Mouse (Mus musculus) cerebellum, postnatal 25 days (tissue): ENCODE data around the gene Btbd9.
"Not testable (repeated sequence)": the region's sequence is repeated elsewhere in the genome, so short reads cannot be mapped to it uniquely, and the experiment has no call there.

Experiments used
- DNase-seq, 2 experiments: peaks; one replicate each; pipeline ENCODE4 v3.0.0; 2021; ENCODE audit warnings: mixed read lengths in 2 of 2

Btbd9 gene

DNA sequence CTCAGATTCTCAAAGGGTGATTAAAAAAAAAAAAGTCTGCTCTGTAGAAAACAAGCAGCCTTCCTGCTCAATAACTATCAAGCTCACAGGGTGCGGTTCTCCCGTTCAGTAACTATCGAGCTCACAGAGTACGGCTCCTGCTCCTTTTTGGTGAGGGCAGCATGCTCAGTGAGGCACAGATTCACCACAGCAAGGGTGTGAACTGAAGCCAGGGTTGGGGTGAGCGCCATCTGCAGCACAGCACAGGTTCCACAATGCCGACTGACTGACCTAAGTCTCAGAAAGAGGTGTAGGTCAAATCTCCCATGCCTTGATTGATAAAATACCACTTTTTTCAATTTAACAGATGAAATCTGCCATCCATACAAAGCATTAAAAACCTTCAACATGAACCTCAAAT lies 66.1 kb downstream of the Btbd9 start:
- peak; percentile 92 to 93 for DNase-seq

DNA sequence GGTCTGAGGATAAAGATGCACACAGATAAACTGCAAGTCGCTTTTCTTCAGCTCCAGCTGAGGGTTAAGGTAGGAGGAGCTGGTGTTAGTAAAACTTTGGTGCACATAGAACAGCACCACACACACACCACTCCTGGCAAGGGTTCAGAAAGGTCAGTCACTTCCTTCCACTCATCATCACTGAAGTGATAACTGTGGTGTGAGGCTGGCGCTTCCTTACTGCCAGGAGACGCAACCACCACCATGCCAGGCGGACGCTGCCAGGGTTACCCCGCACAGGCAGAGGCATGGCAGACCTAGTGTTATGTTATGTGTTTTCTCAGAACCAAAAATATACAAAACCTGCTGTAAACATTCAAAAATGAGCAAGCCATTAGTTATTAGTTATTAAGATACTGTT lies 66.6 kb downstream of the Btbd9 start:
- DNase-seq, result peak; percentile 53 to 67

DNA sequence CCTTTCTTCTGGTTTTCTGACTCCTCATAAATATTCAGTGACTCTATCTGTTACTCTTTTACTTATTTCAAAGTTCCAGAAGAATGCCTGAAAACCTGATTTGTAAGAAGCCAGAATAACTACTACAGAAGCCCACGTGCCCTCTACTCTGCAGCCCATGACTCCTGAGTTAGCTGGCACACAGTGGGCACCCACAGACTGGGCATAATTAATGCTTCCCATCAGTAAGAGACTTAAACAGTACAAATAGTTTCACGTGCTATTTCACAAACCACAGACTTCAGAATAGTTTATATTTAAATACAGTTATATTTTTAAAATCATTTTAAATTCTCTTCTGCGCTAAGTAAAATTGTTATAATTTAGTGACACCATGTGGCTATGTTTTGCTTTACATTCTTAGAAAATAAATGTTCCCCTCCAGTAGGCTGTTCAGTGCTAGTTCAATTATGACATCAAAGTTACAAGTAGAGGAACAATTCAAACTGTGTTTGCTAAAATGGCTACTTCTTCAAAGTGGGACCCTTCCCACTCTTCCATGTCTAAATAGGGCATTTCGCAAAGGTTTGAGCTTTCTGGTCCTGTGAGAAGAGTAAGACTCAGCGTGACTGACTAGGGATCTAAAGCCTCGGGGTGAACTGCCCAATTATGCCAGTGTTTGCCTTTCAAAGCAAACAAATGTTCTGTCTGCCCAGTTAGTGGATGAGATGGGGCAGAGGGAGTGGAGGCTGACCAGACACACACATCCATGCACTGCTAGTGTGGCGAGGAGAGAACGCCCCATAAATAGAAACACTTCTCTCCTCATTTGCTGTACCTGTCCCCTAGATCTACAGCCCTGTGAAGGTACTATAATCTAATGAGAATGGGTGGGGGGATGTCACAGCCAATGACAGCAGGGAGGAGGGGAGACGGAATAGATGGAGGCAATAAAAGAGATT lies 68.4 kb downstream of the Btbd9 start:
- DNase-seq, result no peak

DNA sequence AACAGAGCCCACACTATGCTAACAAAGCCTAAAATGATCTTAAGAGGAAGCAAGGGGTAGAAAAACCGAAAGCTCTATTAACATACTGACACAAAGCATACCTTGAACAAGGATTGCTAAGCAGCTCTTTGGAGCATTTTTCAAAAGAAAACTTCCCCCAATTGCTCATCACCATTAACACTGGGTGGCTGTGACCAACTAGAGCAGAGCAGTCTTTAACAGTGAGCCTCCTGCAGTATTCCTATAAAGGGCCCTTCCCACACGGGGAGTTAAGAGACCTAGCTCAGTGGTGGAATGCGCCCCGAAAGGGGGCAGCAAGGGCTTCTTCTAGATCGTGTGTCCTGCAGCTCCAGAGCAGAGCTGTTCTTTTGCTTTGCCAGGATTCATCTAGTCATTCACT lies 69.4 kb downstream of the Btbd9 start:
- DNase-seq, result no peak

DNA sequence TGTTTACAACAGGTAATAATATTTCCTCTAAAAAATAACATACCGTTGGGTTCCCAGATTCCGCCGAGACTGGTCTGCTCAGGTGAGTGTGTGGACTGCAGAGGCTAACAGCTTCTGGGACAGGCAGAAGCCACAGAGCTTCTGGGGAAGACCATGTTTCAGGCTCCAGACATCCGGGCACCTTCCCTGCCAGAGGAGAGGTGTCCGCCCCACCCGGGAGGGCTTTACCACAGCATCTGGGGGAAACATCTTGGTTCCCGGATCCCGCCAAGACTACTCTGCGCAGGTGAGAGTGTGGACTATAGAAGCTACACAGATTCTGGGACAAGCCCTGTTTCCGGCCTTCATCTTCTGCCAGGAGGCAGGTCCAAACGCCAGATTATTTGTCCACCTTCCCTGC lies 76.7 kb downstream of the Btbd9 start:
- DNase-seq, result not testable (repeated sequence)

DNA sequence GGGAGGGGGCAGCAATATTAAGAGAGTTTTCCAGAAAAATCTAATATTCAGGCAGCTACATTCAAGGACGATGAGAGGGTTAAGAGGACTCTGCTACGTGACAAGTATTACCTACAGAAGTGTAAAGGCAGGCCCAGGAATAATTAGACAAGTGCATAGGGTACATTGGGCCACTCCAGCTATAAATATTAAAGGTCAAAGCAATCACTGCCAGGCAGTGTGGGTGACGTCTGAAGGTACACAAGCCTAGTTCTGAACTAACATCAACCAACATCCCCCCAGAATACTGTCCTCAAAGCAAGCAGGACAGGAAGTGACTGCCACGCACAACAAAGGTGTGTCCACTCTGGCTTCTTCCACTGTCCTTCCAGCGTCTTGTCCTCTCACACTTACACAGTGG lies 77.5 kb downstream of the Btbd9 start:
- no peak for DNase-seq

DNA sequence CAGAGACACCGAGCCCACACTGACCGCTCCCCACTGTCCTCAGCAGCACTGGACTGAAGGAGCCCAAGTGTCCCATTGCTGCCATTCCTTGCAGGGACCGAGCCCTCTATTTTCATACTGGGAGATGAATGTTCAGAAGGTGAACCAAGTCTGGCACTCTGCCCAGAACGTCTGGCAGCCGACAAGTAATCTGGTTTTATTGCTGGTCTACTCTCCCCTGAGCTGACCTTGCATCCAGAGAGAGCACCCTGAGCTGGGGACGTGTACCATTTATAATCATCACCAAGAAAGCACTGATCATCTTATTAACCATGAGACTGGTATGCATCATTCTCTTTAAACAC lies 77.9 kb downstream of the Btbd9 start:
- DNase-seq, result peak; percentile 71 to 83

DNA sequence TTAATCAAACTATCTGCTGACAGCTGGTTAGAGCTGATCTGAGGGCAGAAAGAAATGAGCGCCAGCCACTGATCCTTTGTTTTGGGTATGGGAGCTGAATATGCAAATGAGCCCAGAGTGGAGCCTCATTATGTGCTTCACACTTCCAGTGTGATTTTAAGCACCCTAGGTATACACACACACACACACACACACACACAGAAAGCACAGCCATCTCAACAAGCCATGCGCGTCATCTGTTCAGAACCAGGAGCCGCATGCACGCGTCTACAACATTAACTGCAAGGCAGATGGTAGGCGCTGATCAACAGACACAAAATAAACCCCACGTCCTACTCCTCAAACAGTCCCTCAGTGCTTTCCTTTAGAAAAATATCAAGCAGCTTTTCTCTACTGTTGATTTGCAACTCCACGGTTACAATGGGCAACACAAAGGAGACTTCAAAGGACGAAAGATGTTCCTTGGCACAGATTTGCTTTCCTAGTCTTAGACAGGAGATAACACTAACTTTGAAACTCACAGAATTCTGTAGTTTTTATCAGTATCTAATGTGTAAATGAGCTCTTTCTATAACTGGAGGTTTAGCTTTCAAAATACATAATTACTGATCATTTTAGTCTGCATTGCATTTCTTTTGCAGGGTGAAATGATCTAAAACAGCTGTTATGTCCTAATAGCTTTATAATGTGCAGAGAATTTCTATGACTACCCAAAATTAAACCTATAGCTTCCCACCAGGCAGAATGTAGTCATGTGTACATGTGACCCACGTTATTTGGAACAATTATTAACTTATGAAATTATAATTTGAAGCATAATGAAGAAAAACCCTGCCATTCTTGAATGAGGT lies 78.5 kb downstream of the Btbd9 start:
- DNase-seq, result peak in 1 of 2 experiments; percentile 40

DNA sequence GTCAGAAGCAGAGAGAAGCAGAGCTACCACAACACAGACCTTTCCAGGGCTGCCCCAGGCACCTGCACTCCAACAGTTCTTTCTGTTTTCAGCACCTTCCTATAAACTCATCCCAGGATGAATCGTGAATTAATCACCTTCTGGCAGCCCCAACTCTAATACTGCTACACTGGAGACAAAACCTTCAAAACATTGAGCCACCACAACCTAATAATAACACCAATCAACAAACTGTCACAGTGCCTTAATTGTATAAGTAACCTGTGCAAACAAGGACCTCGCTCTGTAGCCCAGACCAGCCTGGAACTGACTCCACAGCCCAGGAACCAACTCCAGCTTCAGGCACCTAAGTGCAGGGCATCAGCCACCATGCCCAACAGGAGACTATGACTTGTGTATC lies 80.7 kb downstream of the Btbd9 start:
- DNase-seq, result no peak

DNA sequence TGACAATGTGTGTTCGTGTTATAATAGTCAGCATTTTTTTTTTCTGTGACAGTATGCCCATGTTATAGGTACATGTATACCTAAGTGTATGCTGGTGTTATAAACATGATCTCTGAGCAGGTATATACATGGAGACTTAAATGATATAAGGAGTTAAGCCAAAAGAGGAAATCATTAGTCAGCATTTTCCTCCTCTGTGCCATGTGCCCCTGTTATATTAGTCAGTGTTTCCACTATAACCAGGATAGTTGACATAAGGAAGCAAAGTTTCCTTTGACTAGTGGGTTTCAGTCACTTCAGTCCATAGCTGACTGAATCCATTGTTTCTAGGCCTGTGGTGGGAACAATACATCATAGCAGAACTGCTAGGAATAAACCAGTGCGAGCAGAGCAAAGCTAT lies 81.1 kb downstream of the Btbd9 start:
- DNase-seq, result no peak

DNA sequence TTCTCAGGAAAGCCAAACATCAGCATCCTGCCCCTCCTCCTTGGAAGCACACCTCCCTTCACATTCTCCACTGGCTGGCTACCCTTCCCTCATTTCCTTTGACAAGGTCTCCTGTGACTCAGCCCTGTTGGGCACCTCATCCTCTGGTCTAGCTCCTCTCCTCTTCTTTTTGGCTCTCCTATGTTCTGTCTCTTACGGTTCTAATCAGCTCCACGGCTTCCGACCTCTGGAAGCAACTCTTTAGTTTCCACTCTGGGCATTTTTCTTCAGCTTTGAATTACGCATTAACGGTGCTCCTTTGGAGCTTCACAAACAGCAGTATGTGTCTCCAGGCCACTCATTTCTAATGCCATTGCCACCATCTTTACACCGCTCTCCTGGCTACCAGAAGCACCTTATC lies 82.8 kb downstream of the Btbd9 start:
- no peak for DNase-seq

DNA sequence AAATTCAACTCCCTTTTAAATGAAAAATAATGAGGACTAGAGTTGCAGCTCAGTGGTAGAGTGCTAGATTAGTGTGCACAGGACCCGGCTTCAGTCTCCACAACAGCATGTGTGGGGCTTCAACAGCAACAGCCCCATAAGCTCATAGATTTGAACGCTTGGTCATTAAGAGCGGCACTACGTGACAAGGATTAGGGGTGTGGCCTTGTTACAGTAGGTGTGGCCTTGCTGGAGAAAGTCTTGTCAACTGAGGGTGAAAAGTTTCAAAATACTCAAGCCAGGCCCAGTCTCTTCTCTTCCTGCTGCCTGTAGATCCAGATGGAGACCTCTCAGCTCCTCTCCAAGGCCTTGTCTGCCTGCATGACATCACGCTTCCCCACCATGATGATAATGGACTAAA lies 84.1 kb downstream of the Btbd9 start:
- DNase-seq, result no peak

DNA sequence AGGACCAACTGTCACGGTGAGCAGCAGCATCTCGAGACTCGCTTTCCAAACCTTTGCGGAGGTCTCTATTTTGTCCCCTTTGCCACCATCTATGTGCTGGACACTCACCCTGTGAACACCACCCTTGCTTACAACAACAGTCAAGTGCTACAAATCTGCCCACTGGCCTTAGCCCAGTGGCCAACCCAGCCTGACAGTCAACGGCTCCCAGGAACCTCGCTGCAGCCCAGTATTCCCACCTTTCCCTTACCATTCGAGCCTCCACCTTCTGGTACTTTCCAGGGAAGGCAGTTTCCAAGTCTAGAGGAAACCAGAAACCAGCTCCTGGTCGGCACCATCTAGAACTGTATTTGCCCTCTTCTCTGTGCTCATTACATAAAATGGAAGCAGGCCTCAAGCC lies 84.7 kb downstream of the Btbd9 start:
- no peak for DNase-seq

DNA sequence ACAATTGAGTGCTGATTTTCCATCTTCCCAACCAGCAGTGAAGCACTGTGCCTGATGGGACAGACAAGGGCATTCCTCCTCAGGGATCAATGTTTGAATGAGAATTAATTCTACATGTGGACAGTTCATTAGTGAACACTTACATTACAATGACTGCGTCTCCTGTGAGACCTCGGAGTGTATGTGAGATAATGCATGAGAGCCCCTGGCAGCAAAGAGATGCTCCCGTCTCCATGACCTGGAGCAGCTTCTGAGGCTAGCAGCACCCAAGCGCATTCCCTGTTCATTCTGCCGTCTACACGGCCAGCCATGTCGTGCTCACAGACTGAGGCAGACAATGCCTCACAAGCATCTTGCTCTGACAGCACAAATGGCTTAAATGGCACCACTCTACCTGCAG lies 85.7 kb downstream of the Btbd9 start:
- no peak for DNase-seq

DNA sequence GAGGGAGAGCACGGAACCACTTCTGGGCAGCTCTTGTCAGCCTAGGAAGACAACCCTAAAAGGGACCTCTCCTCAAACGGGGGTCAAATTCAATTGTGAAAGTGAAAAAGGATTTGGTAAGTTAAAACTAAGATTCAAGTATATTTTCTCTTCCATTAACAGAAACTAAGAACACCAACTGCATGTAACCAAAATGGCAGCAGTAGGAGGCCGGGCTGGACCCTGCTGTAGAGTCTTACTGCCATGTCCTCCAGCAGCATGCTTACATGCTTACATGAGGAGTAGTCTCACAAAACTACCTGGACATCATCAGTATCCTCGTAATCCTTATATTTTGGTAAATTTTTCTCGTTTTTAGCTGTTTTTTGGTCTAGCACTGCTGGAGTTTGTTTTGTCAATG lies 86.2 kb downstream of the Btbd9 start:
- no peak for DNase-seq

DNA sequence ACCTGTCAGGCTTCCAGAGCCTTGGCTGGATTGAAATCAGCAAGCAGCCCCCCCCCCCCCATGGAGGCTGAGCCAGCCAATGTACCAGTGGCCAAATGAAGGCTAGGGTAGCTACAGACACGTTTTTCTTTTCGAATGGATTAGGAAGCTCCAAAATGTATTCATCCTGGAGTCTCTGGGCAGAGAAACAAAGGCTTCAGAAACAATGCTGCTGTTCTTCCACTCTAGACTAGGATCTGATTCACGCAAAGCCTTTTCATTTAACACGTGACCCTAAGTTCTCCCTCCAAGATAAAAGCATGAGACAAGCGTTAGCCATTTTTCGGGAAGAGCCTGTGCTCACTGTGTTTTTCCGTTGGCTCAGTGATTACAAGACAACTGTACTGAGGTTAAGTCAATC lies 86.7 kb downstream of the Btbd9 start:
- no peak for DNase-seq

DNA sequence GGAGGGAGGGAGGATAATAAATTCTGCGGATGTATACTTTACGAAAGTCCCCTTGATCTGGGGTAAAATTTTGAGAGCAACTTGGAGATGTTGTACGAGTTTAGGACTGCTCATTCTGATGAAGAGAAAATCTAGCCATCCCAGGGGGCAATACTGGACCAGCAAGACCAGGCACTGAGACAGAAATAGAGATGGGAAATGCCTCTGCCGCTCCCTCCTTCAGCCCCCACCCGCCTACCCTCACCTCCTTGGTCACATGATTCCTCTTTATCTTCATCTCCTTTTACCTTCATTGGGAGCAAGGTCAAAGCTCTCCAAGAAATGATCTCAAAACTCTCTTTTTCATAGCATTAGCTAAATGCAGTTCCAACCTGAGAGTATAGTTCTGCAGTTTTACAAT lies 88.6 kb downstream of the Btbd9 start:
- no peak for DNase-seq

DNA sequence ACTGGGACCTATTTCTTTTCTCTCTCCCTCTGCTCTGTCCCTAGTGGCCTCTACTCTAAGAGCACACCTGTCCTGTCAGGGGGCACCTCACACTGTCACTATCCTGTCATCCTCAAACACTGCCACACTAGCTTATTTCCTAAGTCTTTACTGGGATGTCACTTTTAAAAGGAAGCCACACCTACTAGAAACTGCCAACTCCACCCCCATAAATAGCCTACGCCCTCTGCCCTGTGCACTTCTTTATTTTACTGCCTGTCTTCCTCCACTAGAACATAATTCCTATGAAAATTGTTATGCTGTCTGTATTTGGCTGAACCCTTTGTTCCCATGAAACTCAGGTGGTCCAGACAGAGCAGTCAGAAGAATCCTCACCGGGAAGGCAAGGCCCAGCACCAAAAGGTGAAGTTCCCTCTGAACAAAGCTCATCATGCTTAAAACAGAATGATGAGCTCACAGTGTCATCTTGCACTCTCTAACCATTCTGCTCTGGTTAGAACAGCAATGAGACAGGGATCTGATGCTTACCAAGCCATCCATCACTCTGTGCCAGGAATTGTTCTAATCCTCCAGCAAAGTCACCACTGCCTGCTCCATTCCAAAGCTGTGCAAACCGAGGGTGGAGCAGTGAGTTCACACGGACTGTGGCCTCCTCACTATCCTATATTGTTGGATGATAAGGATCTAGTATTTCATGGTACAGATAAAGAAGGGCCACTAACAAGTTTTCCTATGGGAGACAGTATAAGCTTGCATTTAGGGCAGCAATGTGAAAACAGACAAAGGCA lies 91.0 kb downstream of the Btbd9 start:
- DNase-seq, result no peak

DNA sequence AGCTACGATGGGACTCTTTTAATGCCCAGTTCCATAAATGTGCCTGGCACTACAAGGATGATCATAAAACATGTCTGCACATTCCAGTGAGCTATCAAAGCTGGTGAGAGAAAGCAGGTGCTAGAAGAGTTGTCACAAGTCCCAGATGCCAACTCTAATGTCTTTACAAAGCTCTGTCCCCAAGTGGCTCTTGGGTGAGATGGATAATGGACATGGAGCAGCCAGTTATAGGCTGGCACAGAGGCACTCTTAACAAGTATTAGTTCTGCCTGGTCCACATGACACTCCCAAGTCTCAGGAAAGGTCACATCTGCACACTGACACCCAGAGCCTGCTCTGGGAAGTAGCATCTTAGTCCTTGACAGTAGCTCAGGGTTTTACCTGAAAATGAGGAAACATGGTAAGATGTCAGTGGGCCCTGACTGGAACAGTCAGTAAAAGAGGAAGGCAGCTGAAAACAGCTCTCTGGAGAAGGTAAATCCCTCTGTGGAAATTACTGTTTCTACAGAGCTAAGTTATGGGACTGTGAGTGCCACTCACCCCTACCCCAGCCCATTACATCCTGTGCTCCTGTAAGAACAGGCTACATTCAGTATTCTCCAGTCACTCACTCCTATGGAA lies 91.7 kb downstream of the Btbd9 start:
- DNase-seq, result no peak

DNA sequence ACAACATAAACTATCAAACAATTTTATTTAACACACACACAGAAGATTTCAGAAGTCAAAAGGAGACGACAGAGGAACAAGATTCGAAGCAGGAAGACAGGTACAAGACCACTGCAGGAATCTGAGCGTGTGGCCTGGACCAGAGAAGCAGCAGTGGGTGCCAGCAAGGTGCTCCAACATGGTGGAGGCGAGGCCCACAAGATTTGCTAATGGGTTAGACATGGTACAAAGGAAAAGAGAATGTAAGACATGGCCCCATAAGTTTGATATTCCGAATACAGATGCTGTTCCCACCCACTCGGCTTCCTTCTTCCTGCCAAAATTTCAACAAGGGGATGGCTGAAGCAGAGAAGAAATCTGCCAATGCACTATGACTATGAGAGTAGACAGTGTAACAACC lies 94.5 kb downstream of the Btbd9 start:
- no peak for DNase-seq

DNA sequence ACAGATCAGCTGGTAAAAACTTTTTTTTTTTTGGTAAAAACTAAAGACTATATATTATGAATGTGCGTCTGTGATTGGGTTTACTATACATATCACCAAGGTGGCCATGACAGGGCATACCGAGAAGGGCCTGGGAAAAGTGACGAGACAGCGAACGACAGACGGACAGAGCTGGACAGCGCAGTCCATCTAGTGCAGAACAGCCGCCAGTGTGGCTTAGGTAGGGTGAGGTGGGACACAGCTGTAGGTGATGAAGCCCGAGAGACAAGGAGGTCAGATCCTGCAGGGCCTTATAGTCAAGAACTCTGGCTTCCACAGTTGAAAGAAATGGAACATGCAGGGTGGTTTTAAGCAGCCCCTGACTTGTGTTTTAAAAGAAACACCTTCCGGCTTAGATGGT lies 94.9 kb downstream of the Btbd9 start:
- DNase-seq, result no peak

DNA sequence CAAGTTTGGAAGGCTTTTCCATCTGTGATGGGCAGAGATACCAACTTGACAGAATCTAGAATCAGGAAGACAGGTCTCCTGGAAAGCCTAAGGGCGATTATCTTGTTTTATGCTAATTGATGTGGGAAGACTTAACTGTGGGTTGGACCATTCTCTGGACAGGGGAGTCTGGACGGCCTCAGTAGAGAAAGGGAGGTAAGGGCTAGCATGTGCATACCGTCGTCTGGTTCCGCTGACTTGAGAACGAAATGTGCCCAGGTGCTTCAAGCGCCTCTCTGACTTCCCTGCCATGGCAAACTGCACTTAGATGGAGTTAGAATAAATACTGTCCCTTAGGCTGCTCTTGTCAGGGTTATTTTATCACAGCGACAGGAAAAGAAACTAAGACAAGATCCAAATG lies 95.9 kb downstream of the Btbd9 start:
- no peak for DNase-seq

DNA sequence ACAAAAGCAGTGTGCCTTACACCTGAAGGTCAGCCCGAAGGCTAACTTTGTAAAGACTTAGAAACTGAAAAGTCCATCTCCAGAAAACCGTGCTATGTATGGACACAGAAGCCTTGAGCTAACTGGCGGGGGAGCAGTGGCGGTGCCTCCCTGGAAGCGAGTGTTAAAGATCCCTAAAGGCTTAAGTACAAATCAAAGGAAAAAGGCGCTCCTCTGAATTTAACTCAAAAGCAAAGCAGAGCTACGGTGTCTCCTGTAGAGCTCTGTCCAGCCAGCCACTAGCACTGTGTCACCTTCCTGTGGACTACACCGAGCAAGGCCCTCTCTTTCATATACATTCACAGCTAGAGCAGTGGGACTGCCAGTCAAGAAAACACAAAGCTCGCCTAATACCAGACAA lies 98.1 kb downstream of the Btbd9 start:
- DNase-seq, result no peak
